Mouse (Mus musculus) testis, adult 2 months (tissue): ENCODE measurements around the gene Sorcs2. TPM values are rescaled to one million over a fixed set of nuclear protein-coding genes. Genes with fewer than 3 reads are reported as not detected.

Experiments
- H3K27ac ChIP-seq: fragments of 200-500 bp; 2 replicates; pipeline ENCODE4 v1.5.1; 2012; ENCODE audit warnings: low read depth, low read length; ENCODE audit not compliant: control insufficient read depth, insufficient read depth
- H3K27me3 ChIP-seq: fragments of 200-500 bp; 2 replicates; pipeline ENCODE4 v1.6.1; 2012; ENCODE audit warnings: mild to moderate bottlenecking, low read length, moderate library complexity; ENCODE audit not compliant: control insufficient read depth, insufficient read depth
- H3K36me3 ChIP-seq: fragments of 200-500 bp; 2 replicates; pipeline ENCODE4 v1.6.1; 2012; ENCODE audit warnings: mild to moderate bottlenecking, low read length; ENCODE audit not compliant: control insufficient read depth, insufficient read depth
- H3K4me1 ChIP-seq: fragments of 200-500 bp; 2 replicates; pipeline ENCODE4 v1.6.1; 2012; ENCODE audit warnings: low read length; ENCODE audit not compliant: control insufficient read depth, insufficient read depth
- H3K4me3 ChIP-seq: fragments of 200-500 bp; 2 replicates; pipeline ENCODE4 v1.5.1; 2012; ENCODE audit warnings: low read depth, mild to moderate bottlenecking, low read length, moderate library complexity, mixed read lengths; ENCODE audit not compliant: control insufficient read depth
- CTCF ChIP-seq: fragments of 200-500 bp; IDR thresholded peaks from 2 replicates; pipeline ENCODE4 v1.5.1; 2012; ENCODE audit warnings: low read depth, mild to moderate bottlenecking, inconsistent platforms, low read length, moderate library complexity; ENCODE audit not compliant: control insufficient read depth, insufficient read depth, insufficient replicate concordance
- POLR2A ChIP-seq: fragments of 200-500 bp; IDR thresholded peaks from 2 replicates; pipeline ENCODE4 v1.6.1; 2012; ENCODE audit warnings: low read depth, mild to moderate bottlenecking, inconsistent platforms, low read length, moderate library complexity; ENCODE audit not compliant: control insufficient read depth
- polyA plus RNA-seq: library from polyadenylated mRNA; depleted of rRNA; stranded (reverse); fragments of >200 nt; gene quantifications from 2 replicates; pipeline ENCODE4 v1.2.3, GENCODE M21; 2012

Sorcs2 gene
- polyA plus RNA-seq, 1 experiment, result 13.8 TPM

DNA sequence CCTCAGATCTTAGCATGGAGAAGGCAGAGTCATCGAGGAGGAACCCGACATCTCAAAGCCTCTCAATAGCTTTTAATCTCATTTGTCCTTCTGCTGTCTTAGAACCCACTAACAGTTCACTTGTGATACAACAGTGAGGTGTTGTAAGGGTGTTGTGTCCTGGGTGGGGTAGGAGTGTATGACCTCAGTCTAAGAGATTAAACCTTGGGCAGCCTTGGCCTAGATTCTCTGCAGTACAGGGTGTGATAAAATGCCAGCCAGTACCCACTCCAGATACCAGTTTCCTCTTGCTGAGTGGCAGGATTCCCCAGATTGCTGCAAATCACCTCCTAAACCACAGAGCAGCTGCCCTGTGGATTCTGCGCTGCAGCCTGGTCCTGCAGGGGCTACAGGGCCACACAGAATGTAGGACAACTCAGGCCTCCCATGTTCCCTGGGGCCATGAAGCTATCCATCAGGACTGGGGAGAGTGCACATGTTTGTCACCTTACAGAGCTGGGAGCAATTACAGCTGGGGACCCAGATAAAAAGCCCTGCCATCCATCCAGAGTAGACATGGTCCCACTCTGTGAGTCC lies 130.7 kb downstream of the Sorcs2 start:
- Histone ChIP-seq H3K36me3 (no peaks in the 10 kb centered on the region), H3K27me3 (no peaks in the 10 kb centered on the region), H3K27ac (no peak overlapping the region), H3K4me3 (no peak overlapping the region), H3K4me1 (no peaks in the 10 kb centered on the region)
- TF ChIP-seq CTCF, result no peak
- TF ChIP-seq POLR2A, result no peak

DNA sequence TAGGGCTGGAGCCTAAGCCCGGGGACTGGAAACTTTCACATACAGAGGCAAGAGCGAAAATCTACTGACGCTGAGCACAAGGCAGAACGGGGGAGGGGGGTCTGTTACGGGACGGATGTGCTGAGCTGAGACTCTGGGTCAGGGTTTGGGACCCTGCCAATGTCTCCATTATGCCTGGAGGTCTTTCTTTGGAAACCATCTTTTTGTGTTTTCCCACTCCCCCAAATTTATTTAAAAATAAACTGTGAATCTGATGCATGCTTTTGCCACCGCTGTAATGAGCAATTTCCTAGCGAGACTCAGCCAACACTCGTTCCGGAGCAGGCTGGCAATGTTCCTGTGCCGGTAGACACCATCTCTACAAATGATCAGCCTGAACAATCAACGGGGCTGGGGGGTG lies 137.1 kb downstream of the Sorcs2 start:
- Histone ChIP-seq H3K4me3 (no peak overlapping the region), H3K4me1 (peaks cover 5% of the 10 kb centered on the region; the same call in 1 of the 2 replicates), H3K27ac (no peak overlapping the region), H3K36me3 (no peaks in the 10 kb centered on the region), H3K27me3 (no peaks in the 10 kb centered on the region)
- no peak for TF ChIP-seq CTCF
- TF ChIP-seq POLR2A, result no peak

DNA sequence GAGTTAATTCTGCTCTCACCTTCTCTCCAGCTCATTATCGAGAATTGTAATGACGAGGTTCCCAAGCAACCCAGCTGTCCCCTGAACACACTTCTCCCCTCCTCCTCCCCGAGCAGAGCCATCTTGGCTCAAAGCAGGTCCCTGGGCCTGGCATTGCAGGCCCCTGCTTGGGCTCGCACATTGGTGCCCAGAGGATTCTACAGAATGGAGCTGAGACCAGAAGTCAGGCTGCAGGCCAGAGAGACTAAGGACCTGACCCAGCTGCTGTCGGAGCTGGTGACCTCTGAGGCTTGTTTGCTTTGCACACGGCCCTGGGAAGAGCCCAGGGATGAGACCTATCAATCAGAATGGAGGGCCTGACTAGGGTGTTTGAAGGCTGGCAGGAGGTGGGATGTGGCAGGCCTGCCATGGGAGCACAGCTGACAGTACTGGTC lies 138.2 kb downstream of the Sorcs2 start:
- peak overlapping the region; percentile 10 for H3K4me3 ChIP-seq
- no peak overlapping the region for H3K27ac ChIP-seq
- peaks cover 5% of the 10 kb centered on the region; the same call in 1 of the 2 replicates for H3K4me1 ChIP-seq
- no peaks in the 10 kb centered on the region for H3K36me3 ChIP-seq
- H3K27me3 ChIP-seq, result no peaks in the 10 kb centered on the region
- TF ChIP-seq CTCF (no peak), POLR2A (no peak)

- Histone ChIP-seq H3K4me1 (peaks cover 5% of the 10 kb centered on the region; the same call in 1 of the 2 replicates), H3K4me3 (peak overlapping the region; percentile 44), H3K27ac (no peak overlapping the region), H3K36me3 (no peaks in the 10 kb centered on the region), H3K27me3 (no peaks in the 10 kb centered on the region)
- TF ChIP-seq CTCF (no peak), POLR2A (no peak)
Observed at GRCm38 (mm10) chr5:36258387-36259181, 139.4 kb downstream of the Sorcs2 start.

GRCm38 (mm10) chr5:36257008-36257407 lies 140.9 kb downstream of the Sorcs2 start:
- no peak overlapping the region for H3K27ac ChIP-seq
- H3K4me1 ChIP-seq, result peaks cover 7% of the 10 kb centered on the region; the same call in 1 of the 2 replicates
- TF ChIP-seq POLR2A (no peak), CTCF (no peak)
- H3K4me3 ChIP-seq, result no peak overlapping the region
- no peaks in the 10 kb centered on the region for H3K27me3 ChIP-seq
- no peaks in the 10 kb centered on the region for H3K36me3 ChIP-seq

DNA sequence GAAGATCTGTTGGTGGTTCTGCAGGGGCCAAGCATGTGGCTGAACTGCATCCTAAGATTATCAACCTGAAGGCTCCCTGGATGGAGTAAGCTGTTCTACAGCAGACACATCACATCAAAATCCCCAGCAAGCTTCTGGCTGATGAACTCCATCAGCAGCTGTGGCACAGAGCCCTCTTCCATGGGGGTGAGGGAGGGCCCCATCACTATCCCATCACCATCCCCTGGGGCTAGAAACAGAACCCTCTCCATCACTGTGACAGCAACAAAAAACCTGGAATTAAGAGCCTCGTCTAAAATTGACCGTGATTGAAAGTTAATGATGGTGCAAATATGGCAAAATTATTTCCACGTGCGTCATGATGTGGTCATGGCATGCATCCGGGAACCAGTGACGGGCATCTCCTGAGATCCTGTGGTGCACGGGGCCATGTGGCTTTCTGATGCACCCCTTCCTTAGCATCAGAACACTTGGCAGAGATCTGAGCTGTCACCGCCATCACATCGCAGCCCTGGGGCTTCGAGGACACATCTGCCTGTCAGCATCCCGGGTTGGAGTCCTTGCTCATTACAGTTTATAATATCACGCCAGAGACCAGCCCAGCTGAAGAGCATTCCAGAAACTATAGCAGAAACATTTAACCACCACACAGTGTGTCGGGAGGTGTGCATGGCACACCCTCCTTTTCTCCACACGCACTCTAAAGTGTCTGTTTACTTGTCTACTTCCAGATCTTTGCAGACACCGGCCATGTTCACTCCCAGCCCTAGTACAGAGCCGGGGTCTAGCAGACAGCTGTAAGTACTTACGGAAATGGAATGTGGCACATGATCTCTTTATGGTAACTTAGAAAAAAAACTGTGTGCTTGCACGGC lies 143.1 kb downstream of the Sorcs2 start:
- H3K4me3 ChIP-seq, result no peak overlapping the region
- H3K4me1 ChIP-seq, result peaks cover 7% of the 10 kb centered on the region; the same call in 1 of the 2 replicates
- no peak for TF ChIP-seq POLR2A
- TF ChIP-seq CTCF, result no peak
- H3K36me3 ChIP-seq, result no peaks in the 10 kb centered on the region
- H3K27me3 ChIP-seq, result no peaks in the 10 kb centered on the region
- no peak overlapping the region for H3K27ac ChIP-seq
